Mouse (Mus musculus) spleen, adult 18-20 months (tissue): Measurements from ENCODE around the gene Ccdc38.

Experiments
- DNase-seq, 2 experiments: peaks; one replicate each; pipeline ENCODE4 v3.0.0; 2022; ENCODE audit warnings: mixed read lengths in 2 of 2

The Ccdc38 gene

DNA sequence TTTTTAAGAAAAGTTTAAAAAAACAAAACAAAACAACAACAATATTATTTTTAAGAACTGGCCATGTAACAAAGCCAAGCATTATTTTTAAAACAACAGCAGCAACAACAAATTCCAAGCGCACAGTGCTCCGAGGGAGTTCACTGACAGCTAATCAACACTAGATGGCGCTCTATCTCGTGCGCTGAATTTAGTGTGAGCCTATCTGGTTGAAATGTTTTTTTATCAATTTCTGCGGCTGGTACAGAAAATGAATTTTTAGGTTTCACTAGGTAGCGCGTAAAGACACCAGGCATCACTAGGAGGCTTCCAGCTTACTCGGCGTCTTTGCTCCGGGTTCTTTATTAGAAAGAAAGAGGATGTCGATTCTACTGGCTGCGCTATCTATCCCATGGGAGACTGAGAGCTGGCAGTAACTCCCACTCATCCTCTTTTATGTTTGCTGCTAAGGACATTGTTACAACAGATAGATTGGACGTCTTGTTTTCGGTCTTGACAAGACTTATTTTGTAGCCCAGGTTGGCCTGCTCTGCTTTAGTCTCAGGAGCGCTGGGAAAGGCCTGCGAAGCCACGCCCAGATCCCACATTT lies 71.1 kb downstream of the Ccdc38 start:
- DNase-seq, result no peak

DNA sequence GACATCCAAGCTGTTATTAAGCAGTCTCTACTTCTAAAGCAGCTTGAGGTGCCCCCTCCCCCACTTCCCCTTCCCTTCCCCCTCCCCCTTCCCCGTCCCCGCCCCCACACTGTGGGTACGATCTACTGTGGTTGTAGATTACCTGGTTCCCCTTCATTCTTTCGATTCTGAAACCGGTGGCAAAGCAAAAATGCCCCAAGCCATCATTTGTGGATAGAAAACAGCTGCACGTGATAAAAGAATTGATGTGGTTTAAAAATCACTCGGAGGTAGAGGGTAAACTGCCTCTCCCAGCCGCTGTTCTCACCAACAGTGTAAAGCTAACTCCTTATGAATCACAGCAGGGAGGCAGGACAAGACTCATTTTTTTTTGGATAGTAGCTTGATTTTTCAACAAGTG lies 74.4 kb downstream of the Ccdc38 start:
- DNase-seq, result no peak

DNA sequence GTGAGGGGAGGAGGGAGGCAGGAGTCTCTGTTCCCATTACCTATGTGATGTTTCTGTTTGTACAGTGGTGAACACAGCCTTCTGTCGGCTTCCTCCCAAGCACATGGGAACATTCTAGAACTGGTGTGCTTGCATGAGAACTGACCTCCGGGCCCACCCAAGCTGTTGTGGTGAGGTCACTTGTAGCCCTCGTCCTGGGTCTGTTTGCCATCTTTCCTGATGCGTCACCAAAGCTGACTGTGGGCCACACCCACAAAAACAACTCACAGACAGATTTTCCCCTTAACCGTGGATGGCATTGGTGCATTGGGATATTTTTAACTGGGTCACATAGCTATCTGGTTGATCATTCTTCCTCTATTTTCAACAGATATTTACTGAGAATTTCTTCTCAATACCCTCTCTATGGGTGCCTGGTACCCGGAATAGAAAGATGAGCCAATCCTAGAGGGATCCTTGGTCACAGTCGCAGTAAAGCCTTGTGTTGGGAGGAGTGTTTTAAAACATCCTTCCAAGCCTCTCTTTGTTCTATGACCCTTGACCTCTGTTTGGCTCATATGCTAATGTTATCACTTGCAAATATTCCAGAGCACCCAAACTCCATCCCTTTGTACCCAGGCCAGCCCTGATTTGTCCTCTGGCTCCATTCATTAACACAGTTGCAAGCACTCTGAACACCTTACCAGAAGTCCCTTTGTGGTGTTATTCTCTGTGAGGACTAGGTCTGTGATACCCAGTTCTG lies 80.2 kb downstream of the Ccdc38 start:
- DNase-seq, result no peak

DNA sequence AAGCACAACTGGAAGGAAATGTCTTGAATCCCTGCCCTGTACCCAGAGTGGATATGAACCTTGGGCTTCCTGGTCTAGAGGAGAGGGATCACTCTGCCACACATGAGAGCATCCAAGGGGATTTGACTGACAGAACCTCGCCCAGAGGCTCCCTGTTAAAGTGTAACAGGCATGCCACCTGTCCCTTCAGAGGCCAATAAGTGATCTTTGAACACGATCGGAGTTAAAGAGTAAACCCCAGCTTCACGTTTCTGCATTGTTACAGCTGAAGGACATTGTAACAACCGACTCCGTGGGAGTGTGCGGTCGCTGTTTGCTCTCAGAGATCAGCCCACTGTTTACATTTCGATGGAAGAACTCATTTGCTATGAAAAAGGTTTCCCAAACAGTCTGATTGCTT lies 83.3 kb downstream of the Ccdc38 start:
- no peak for DNase-seq

DNA sequence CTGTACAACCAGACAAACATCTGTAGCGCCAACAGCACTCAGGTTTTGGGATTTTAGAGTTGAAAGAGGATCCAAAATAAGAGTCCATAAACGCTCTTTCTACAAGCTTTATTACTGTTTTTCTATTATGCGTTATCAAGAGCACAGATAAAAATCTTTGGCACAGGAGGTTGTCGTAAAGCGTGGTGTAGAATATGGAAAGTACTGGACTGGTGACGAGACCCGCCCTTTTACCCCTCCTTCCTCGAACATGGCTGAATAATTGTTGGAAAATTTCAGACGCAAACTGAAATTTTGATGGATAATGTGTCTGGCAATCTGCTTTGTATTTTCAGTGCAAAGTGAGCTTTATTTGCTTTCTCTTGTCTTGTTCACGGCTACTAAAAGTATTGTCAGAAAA lies 83.7 kb downstream of the Ccdc38 start:
- no peak for DNase-seq

DNA sequence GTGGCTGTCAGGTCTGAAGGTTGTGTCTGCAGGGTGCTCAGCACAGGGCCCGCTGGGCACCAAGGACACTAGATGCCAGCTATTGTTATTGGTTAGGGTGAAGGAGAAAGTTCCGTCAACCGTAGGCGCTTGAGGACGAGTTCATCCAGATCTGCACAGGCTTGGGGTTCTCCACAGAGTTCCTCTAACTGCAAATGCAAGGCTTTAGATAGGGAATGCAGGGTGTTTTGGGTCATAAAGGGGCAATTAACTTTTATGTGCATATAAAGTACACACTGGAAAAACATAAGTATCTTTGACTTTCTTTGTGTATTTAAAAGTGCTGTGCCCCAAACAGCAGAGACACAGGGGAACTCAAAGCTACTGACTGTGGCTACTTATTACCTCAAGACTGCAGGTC lies 89.9 kb downstream of the Ccdc38 start:
- no peak for DNase-seq

DNA sequence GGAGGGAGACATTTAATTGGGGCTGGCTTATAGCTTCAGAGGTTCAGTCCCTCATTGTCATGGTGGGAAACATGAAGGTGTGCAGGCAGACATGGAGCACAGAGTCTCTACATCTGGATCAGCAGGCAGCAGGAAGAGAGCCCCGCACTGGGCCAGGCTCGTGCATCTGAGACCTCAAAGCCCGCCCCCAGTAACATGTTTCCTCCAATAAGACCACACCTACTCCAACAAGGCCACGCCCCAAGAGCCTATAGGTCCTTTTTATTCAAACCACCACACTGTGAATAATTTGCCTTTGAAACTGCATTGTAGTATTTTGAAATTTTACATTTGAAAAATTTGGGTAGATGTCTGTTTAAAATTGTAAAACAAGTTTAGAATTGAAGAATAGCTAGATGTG lies 91.7 kb downstream of the Ccdc38 start:
- DNase-seq, result no peak

DNA sequence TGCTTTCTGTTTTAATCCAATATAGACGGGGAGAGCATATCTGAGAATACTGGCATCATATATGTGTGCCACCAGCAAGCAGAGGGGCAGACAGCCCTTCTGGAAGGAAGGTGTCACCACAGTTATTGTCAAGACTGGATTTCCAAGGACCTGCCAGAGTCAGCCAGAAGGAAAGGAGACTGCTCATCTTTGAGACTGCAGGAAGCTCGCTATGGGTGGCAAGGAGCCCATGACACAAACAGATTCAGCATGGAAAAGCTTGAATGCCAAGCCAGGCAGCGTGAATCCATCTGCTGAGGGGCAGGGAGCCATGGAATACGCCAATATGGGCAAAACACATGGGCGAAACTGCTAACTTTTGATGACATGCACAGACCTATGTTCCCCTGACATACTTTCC lies 93.1 kb downstream of the Ccdc38 start:
- no peak for DNase-seq
